Mouse (Mus musculus) thymus, adult 2 months (tissue): ENCODE measurements around the gene 9130230L23Rik. TPM values are rescaled to one million over a fixed set of nuclear protein-coding genes. Genes with fewer than 3 reads are reported as not detected.

Experiments
- DNase-seq: peaks from one replicate; pipeline ENCODE4 v3.0.0; 2021
- H3K27ac ChIP-seq: fragments of 200-500 bp; 2 replicates; pipeline ENCODE4 v1.5.1; 2012; ENCODE audit warnings: low read length, control low read depth; ENCODE audit not compliant: control insufficient read depth, insufficient read depth
- H3K27me3 ChIP-seq: fragments of 200-500 bp; 2 replicates; pipeline ENCODE4 v1.6.1; 2012; ENCODE audit warnings: mild to moderate bottlenecking, low read length, moderate library complexity, mixed read lengths; ENCODE audit not compliant: control insufficient read depth, insufficient read depth
- H3K36me3 ChIP-seq: fragments of 200-500 bp; 2 replicates; pipeline ENCODE4 v1.6.1; 2012; ENCODE audit warnings: mild to moderate bottlenecking, low read length, moderate library complexity; ENCODE audit not compliant: control insufficient read depth, insufficient read depth
- H3K4me1 ChIP-seq: fragments of 200-500 bp; replicated peaks from 2 replicates; pipeline ENCODE4 v1.6.1; 2012; ENCODE audit warnings: low read length; ENCODE audit not compliant: control insufficient read depth, insufficient read depth
- H3K4me3 ChIP-seq: fragments of 200-500 bp; 2 replicates; pipeline ENCODE4 v1.5.1; 2012; ENCODE audit warnings: mild to moderate bottlenecking, low read length, control low read depth, moderate library complexity; ENCODE audit not compliant: control insufficient read depth, insufficient read depth
- CTCF ChIP-seq: fragments of 200-500 bp; IDR thresholded peaks from 2 replicates; pipeline ENCODE4 v1.5.1; 2012; ENCODE audit warnings: mild to moderate bottlenecking, control low read depth, low read length, moderate library complexity, borderline replicate concordance; ENCODE audit not compliant: control insufficient read depth, poor library complexity, insufficient read depth; ENCODE audit errors: extremely low read depth
- POLR2A ChIP-seq: fragments of 200-500 bp; IDR thresholded peaks from 2 replicates; pipeline ENCODE4 v1.6.1; 2012; ENCODE audit warnings: mild to moderate bottlenecking, low read length, control low read depth, moderate library complexity; ENCODE audit not compliant: control insufficient read depth, poor library complexity, insufficient read depth; ENCODE audit errors: extremely low read depth
- WGBS: fragments of 180-500 bp; shearing (Covaris S2); methylation state at CpG from one replicate; pipeline ENCODE4 v1.1.7; 2018; 5-methylcytosine and 5-hydroxymethylcytosine counted together
- polyA plus RNA-seq: library from polyadenylated mRNA; depleted of rRNA; stranded (reverse); fragments of >200 nt; gene quantifications from 2 replicates; pipeline ENCODE4 v1.2.3, GENCODE M21; 2012

The 9130230L23Rik gene
- polyA plus RNA-seq, 1 experiment = 0.35 TPM

DNA sequence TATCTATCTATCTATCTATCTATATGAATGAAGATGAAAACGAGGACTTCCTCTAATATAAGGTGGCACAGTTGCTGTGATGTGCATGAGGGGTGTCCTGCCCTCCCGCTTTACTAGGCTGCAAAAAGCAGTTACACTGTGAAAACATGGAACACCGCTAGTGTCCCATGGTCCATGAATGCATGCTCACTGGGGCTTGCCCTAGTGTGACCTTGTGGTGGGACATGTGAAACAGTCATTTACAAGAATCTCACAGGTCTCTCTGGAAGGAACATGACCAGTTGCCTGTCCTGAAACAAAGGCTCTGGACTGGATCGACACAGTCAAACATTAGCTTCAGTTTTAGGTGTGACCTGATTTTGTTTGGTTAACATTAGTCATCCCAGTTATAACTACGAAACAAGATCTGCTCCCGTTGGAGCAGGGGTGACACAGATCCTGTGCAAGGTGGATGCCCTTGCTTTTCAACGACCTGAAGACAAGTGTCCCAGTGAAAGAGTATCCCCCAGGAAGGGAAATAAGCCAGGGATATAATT is 36.7 kb upstream of the 9130230L23Rik start:
- Histone ChIP-seq H3K4me1 (no peaks in the 10 kb centered on the region), H3K36me3 (no peaks in the 10 kb centered on the region), H3K27me3 (no peaks in the 10 kb centered on the region), H3K27ac (no peak overlapping the region), H3K4me3 (no peak overlapping the region)
- no peak for DNase-seq
- TF ChIP-seq POLR2A = no peak
- TF ChIP-seq CTCF = no peak
- 91% methylated on average over 7 of the region's 7 CpGs for WGBS

DNA sequence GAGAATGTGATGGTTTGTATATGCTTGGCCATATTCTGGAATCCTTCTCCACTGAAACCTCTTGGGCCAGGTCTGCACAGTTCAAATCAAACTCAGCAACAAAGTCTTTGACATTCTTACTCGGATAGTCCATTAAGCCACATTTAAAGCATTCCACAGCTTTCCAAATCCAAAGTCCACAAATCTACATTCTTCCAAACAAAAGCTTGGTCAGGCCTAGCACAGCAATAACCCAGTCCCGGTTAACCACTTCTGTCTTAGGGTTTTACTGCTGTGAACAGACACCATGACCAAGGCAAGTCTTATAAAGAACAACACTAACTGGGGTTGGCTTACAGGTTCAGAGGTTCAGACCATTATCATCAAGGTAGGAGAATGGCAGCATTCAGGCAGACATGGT is 35.7 kb upstream of the 9130230L23Rik start:
- Histone ChIP-seq H3K4me3 (no peak overlapping the region), H3K36me3 (no peaks in the 10 kb centered on the region), H3K4me1 (no peaks in the 10 kb centered on the region), H3K27ac (no peak overlapping the region), H3K27me3 (no peaks in the 10 kb centered on the region)
- 97% methylated on average over 2 of the region's 2 CpGs for WGBS
- TF ChIP-seq POLR2A = no peak
- TF ChIP-seq CTCF = no peak
- DNase-seq = no peak

DNA sequence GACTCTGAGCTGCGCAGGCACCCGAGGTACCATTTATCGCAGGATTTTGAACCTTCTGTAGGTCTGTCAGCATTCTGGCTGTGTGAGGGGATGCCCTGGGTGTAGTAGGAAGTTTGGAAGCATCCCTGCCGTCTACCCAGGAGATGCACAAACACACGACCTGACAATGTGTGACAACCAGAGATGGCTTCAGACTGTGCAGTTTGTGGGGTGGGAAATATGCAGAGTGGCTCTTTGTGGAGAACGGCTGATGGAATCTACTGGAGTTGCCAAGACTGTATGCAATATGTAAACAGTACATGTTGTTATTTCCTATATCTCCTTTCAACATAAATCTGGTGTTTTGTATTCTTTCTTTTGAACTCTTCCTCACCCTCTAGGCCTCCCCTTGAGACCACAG is 33.0 kb upstream of the 9130230L23Rik start:
- Histone ChIP-seq H3K4me3 (no peak overlapping the region), H3K4me1 (no peaks in the 10 kb centered on the region), H3K27me3 (no peaks in the 10 kb centered on the region), H3K36me3 (no peaks in the 10 kb centered on the region), H3K27ac (no peak overlapping the region)
- 96% methylated on average over 6 of the region's 6 CpGs for WGBS
- no peak for DNase-seq
- TF ChIP-seq CTCF (no peak), POLR2A (no peak)

DNA sequence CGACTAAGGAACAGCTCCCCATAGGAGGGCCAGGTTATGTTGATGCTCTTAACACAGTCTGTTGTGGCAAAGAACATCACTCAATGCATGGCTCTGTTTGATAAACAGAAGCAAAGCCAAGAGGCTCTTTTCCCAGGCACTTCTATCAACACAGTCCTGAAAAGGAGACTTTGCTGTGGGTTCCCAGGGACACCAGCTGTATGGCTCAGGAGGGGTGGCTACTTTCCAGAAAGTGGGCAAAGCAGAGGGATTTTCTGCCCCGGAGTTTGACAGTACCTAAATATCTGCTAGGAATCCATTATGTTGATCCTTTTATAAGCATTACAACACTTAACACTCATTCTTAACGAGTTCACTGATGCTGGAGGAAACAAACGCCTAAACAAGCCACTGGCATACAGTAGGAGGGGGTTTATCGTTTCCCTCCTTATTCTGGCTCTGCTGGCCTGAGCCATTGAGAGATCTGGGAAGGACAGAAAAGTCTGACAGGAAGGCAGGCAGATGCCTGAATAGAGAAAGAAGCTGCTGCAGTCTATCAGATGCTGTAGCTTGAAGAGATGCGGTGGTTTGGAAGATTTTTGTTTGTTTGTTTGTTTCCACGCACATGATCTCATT is 32.5 kb upstream of the 9130230L23Rik start:
- Histone ChIP-seq H3K27me3 (no peaks in the 10 kb centered on the region), H3K4me3 (no peak overlapping the region), H3K4me1 (no peaks in the 10 kb centered on the region), H3K27ac (no peak overlapping the region), H3K36me3 (no peaks in the 10 kb centered on the region)
- TF ChIP-seq POLR2A (no peak), CTCF (no peak)
- DNase-seq = no peak
- WGBS = 91% methylated on average over 7 of the region's 7 CpGs

DNA sequence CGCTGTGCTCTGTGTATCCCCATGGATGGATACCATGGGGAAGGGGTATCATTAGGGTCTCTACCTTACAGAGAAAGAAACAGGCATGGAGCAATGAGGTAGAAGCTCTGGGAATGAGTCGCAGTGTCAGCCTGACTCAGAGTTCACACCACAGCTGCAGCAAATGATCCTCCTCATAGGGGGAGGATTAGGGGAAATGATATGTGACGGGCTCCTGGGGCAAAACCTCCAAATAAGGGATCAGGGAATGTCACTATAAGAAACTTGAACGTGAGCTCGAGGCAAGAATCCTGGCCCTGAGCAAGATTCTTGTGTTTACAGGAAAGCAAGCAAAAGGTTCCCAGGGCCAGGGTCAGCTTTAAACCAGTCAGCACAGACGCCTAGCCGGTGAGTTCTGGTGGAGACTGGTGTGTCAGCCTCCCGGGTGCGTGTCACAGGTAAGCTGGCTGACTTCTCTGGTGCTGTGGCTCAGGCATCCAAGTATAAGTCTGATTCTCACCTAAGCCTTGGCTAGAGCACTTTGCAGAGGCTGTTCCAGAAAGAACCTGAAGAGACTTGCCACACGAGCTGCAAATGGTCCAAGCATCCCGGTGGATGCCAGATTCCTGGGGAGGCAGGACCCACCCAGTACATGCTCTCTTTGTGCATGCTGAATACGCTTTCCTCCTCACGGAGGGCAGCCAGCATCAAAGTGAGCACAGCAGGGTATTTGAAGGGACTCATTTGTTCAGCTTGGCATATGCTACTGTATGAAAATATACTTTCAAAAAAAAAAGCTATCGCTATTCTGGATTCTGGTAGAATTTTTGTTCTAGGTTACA is 30.5 kb upstream of the 9130230L23Rik start:
- Histone ChIP-seq H3K4me3 (no peak overlapping the region), H3K36me3 (no peaks in the 10 kb centered on the region), H3K27me3 (no peaks in the 10 kb centered on the region), H3K27ac (no peak overlapping the region), H3K4me1 (no peaks in the 10 kb centered on the region)
- TF ChIP-seq CTCF (no peak), POLR2A (no peak)
- no peak for DNase-seq
- 93% methylated on average over 14 of the region's 14 CpGs for WGBS

DNA sequence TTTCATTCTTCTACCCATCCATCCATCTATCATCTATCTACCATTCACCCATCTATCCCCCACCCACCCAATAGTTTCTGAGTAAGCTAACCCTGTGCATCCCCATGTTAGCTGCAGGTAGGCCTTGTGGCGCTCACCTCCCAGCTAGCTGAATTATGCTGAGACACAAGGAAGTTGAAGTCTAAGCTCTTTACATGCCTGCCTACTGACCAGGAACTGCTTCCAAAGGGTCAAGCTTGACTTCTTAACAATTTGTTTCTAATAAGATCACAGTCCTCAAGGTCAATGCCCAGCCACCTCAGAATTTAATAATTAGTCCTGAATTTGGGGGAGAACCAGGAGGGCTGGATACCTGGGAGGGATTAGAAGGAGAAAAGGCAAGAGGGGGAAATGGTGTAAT is 28.7 kb upstream of the 9130230L23Rik start:
- DNase-seq = no peak
- no peaks in the 10 kb centered on the region for H3K36me3 ChIP-seq

DNA sequence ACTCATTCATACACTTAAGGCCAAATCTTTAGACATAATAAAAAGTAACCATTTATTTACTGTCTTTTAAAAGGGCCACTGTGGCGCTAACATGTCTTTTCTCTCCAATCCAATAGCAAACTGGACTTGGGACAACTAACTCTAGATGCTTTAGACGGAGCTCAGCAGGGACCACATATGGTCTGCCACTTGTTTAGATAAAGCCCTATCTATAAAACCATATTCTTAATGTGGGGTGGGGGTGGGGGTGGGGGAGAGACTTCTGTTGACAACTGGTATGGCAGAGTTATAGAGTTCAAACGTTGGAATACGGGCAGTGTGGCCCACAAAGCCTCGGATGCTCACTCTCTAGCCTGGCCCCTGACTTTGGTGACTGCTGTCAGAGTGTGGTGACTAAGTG is 27.6 kb upstream of the 9130230L23Rik start:
- Histone ChIP-seq H3K36me3 (no peaks in the 10 kb centered on the region), H3K27ac (no peak overlapping the region), H3K4me3 (no peak overlapping the region), H3K4me1 (no peaks in the 10 kb centered on the region), H3K27me3 (no peaks in the 10 kb centered on the region)
- DNase-seq = no peak
- TF ChIP-seq CTCF (no peak), POLR2A (no peak)
- 90% methylated on average over 5 of the region's 5 CpGs for WGBS

More for the DNA sequence above, 28.7 kb upstream of the 9130230L23Rik start:
- no peaks in the 10 kb centered on the region for H3K27me3 ChIP-seq
- 97% methylated on average over 1 of the region's 1 CpGs for WGBS
- no peak overlapping the region for H3K4me3 ChIP-seq
- H3K4me1 ChIP-seq = no peaks in the 10 kb centered on the region
- H3K27ac ChIP-seq = no peak overlapping the region
- no peak for TF ChIP-seq CTCF
- TF ChIP-seq POLR2A = no peak
